8 mouse cellular contexts compared by ENCODE assay signal in genomic region chr2:174760479-174761121, GRCm38 (mm10). TPM values are rescaled to one million over a fixed set of nuclear protein-coding genes. Genes with fewer than 3 reads are reported as not detected.
A peak's percentile ranks its signal among the peaks of the same experiment; 100 is the strongest.
DNase-seq lines count a peak whose midpoint lies in the region; ATAC-seq lines count a peak whose summit lies in the region.

Gene Edn3 (plus strand): TSS chr2:174760619.

- WGBS in forebrain, embryonic 14.5 days, result 1% methylated on average over 48 of the region's 48 CpGs

- H3K27me3 ChIP-seq in forebrain, embryonic 14.5 days (replicated peaks; ENCODE audit: control insufficient read depth, insufficient read depth, low read length), result 0 out of 2 replicates have a peak, but pooled peaks cover 3% of the 10 kb centered on the region
- peaks cover 47% of the 10 kb centered on the region for H3K27me3 ChIP-seq in megakaryocyte, embryonic 14.5 days (replicated peaks)

- H3K36me3 ChIP-seq in forebrain, embryonic 14.5 days (ENCODE audit: control insufficient read depth, insufficient read depth, low read length), result no peaks in the 10 kb centered on the region
- H3K36me3 ChIP-seq in megakaryocyte, embryonic 14.5 days (replicated peaks; ENCODE audit: low read length), result no peaks in the 10 kb centered on the region

- H3K27ac ChIP-seq in forebrain, embryonic 14.5 days (ENCODE audit: low read depth, low read length), result no peak within 1 kb of the TSS

- peak within 1 kb of the TSS; percentile 29 for H3K4me3 ChIP-seq in forebrain, embryonic 14.5 days (ENCODE audit: low read depth, low read length)
- peak within 1 kb of the TSS; percentile 86 for H3K4me3 ChIP-seq in megakaryocyte, embryonic 14.5 days (replicated peaks)

- H3K4me2 ChIP-seq in forebrain, embryonic 14.5 days (ENCODE audit: low read length), result peak within 1 kb of the TSS; percentile 76

- peak; percentile 16 to 19 for DNase-seq in B cell, adult 2 months
- peak; percentile 30 for DNase-seq in R1 (ENCODE audit: low read depth, low spot score)
- DNase-seq in forebrain, embryonic 14.5 days (ENCODE audit: low spot score), result no peak
- peak; percentile 56 for DNase-seq in kidney, postnatal 10 days
- peak; percentile 5 for DNase-seq in testis, postnatal 14 days (ENCODE audit: low spot score)

- H3K4me1 ChIP-seq in forebrain, embryonic 14.5 days (ENCODE audit: control insufficient read depth, insufficient read depth, low read length), result no peaks in the 10 kb centered on the region
- H3K4me1 ChIP-seq in megakaryocyte, embryonic 14.5 days, result peaks cover 10% of the 10 kb centered on the region

- no peaks in the 10 kb centered on the region for H3K9me3 ChIP-seq in forebrain, embryonic 14.5 days (replicated peaks; ENCODE audit: control insufficient read depth, low read length)
- H3K9me3 ChIP-seq in megakaryocyte, embryonic 14.5 days, result no peaks in the 10 kb centered on the region

- peak within 1 kb of the TSS; percentile 53 for H3K9ac ChIP-seq in forebrain, embryonic 14.5 days (ENCODE audit: low read length)

- ATAC-seq in forebrain, embryonic 14.5 days, result peak; percentile 18; the same call in 1 of the 2 replicates
- ATAC-seq in CD4-positive, CD25-positive, alpha-beta regulatory T cell, adult 4 months, result no peak
- no peak for ATAC-seq in cerebellum, adult (ENCODE audit: insufficient number of reproducible peaks, low FRiP score, low TSS enrichment)

RNA-seq across cellular contexts. Expression of gene Edn3, which starts in this region (rescaled TPM):
- 5.6 and 6.2 TPM in 2 replicates for polyA plus RNA-seq in forebrain, embryonic 14.5 days (2014; fragmentation: Nextera tagmentation; extraction: Ambion mirVana)
- polyA plus RNA-seq in megakaryocyte, embryonic 14.5 days (2012; ENCODE audit: insufficient read depth, low replicate concordance), result not detected in 2 replicates
- polyA plus RNA-seq in CD4-positive, CD25-positive, alpha-beta regulatory T cell, adult 4 months (2017; shearing (Covaris generic)), result not detected
